Mouse (Mus musculus): ENCODE data around the gene Shisa8.

- TF ChIP-seq FLI1 (IDR thresholded peaks at IDR 0.05; ENCODE audit: low read length) = no peak
- TF ChIP-seq GATA1 (IDR thresholded peaks at IDR 0.05; ENCODE audit: borderline replicate concordance, low read length) = no peak
These were observed 23.9 kb upstream of the Shisa8 start for GRCm38 (mm10) chr15:82236565-82236964.

Data from megakaryocyte, embryonic 14.5 days (primary cell).